15 mouse cellular contexts compared by ENCODE assay signal in the genomic region with DNA sequence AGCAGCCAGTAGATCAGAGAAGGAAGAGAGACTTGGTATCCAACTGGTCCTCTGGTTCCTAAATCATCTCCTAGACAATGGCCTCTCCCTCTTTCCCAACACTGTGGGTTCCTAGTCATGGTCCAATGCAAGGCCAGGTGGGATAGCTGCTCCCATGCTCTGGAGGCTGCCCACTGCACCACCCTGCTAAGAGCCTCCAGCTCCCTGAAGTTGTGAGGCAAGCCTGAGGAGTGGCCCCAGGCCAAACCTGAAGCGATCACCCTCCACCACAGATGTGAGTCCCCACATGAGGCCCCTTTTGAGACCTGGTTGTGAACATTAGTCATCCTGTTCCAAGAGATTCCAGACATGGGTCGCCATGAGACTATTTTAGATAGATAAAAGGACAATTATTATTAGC.
"Had no signal": no experiment of that assay in that cellular context is flagged by ENCODE, and none has a peak within 500 bp of the region (broad histone marks: within the 10 kb centered on the region; RNA-seq: fewer than 3 reads in every experiment).

No protein-coding gene starts in this region.

- DNase-seq: cerebellum, adult 9-10 months; cerebellum, adult 9-11 months; cerebellum, postnatal 10 days; cerebellum, postnatal 14 days; cerebellum, postnatal 25 days; cerebellum, postnatal 36 days; embryo, embryonic 11 days; forebrain, postnatal 0 days; gastrocnemius, adult 2 months; gastrocnemius, postnatal 10 days; gastrocnemius, postnatal 14 days; gastrocnemius, postnatal 25 days; gastrocnemius, postnatal 36 days; heart, adult 18-20 months; heart, adult 2 months had no signal
